Mouse (Mus musculus) bone marrow, adult 2 months (tissue): ENCODE measurements around the gene Gp1ba. TPM values are rescaled to one million over a fixed set of nuclear protein-coding genes. Genes with fewer than 3 reads are reported as not detected.

ENCODE experiments used
- H3K27ac ChIP-seq: fragments of 200-500 bp; 2 replicates; pipeline ENCODE4 v1.5.1; 2012; ENCODE audit warnings: low read depth, mild to moderate bottlenecking, control low read depth, inconsistent platforms, low read length; ENCODE audit not compliant: control insufficient read depth, poor library complexity, insufficient read depth
- H3K4me1 ChIP-seq: fragments of 200-500 bp; 2 replicates; pipeline ENCODE4 v1.6.1; 2011; ENCODE audit warnings: low read length; ENCODE audit not compliant: control insufficient read depth, insufficient read depth
- H3K4me3 ChIP-seq: fragments of 200-500 bp; replicated peaks from 2 replicates; pipeline ENCODE3; 2011; ENCODE audit warnings: mild to moderate bottlenecking, low read depth, low read length, control low read depth; ENCODE audit not compliant: control insufficient read depth
- CTCF ChIP-seq: fragments of 200-500 bp; IDR thresholded peaks from 2 replicates; pipeline ENCODE4 v1.5.1; 2011; ENCODE audit warnings: low read length, control low read depth; ENCODE audit not compliant: control insufficient read depth, insufficient read depth
- POLR2A ChIP-seq: fragments of 200-500 bp; IDR thresholded peaks from 2 replicates; pipeline ENCODE4 v1.6.1; 2011; ENCODE audit warnings: low read depth, mild to moderate bottlenecking, control low read depth, low read length, borderline replicate concordance; ENCODE audit not compliant: control insufficient read depth
- WGBS: fragments of 180-500 bp; shearing (Covaris S2); methylation state at CpG from one replicate; pipeline ENCODE4 v1.1.7; 2018; 5-methylcytosine and 5-hydroxymethylcytosine counted together
- polyA plus RNA-seq: library from polyadenylated mRNA; stranded (reverse); fragments of >200 nt; gene quantifications from 2 replicates; pipeline ENCODE4 v1.2.4, GENCODE M21; 2011; ENCODE audit warnings: low replicate concordance; ENCODE audit not compliant: missing spikeins, insufficient read depth, insufficient read length

Gene Gp1ba
- polyA plus RNA-seq, 1 experiment, result 28.3 TPM

DNA sequence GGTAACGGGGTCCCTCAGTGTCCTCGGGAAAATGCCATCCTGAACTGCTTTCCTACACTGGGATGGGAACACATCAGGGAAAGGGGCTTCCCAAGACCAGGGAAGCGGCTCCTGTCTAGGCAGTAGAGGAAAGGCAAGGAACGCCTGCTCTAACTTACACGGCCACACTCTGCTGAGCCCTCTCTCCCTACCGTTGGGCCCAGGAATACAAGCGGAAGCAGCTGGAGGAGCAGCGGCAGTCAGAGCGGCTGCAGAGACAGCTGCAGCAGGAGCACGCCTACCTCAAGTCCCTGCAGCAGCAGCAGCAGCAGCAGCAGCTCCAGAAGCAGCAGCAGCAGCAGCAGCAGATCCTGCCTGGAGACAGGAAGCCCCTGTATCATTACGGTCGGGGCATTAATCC is 32.2 kb upstream of the Gp1ba start:
- 81% methylated on average over 12 of the region's 12 CpGs for WGBS
- no peak overlapping the region; the same call in 1 of the 2 replicates for H3K27ac ChIP-seq

DNA sequence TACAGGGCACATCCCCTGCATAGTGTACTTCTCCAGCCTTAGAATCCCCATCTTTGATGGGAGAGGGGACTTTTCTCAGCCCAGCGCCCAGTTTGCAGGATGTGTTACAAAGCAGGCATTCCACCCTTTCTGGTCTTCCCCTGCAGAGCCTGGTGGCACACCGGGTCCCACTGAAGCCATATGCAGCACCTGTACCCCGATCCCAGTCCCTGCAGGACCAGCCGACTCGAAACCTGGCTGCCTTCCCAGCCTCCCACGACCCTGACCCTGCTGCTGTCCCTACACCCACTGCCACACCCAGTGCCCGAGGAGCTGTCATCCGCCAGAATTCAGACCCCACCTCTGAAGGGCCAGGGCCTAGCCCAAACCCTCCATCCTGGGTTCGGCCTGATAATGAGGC is 31.3 kb upstream of the Gp1ba start:
- WGBS, result 84% methylated on average over 9 of the region's 9 CpGs
- H3K4me3 ChIP-seq, result no peak overlapping the region

More for the DNA sequence above, 32.2 kb upstream of the Gp1ba start:
- TF ChIP-seq CTCF (no peak), POLR2A (no peak)
- Histone ChIP-seq H3K4me3 (no peak overlapping the region), H3K4me1 (no peaks in the 10 kb centered on the region)

DNA sequence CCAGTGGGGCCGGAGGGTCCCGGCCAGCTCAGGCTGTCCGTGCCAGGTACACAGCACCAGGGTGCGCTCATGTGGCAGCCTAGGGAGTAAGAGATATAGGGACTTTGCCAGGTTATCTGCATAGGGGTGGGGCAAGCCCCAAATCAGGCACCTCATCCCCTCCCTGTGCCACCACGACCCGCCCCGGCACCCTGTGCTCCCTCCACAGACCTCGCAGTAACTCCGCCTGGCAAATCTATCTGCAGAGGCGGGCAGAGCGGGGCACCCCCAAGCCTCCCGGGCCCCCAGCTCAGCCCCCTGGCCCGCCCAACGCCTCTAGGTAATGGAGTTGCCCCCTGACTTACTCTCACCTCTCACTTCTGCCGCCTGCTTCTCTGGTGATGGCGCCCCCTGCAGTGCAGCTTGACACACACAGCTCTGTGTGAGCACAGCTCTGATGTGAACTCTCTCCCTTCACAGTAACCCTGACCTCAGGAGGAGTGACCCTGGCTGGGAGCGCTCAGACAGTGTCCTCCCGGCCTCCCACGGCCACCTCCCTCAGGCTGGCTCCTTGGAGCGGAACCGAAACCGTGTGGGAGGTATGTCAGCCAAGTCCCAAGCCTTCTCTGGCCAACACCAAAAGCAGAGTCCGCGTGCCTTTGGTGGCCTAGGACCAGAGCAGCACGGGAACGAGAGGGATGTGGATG is 30.4 kb upstream of the Gp1ba start:
- H3K27ac ChIP-seq, result no peak overlapping the region
- H3K4me1 ChIP-seq, result no peaks in the 10 kb centered on the region
- WGBS, result 81% methylated on average over 26 of the region's 26 CpGs
- TF ChIP-seq CTCF (peak; percentile 55), POLR2A (0 out of 2 replicates have a peak, but pooled peaks have one; percentile 11)
- H3K4me3 ChIP-seq, result no peak overlapping the region

More for the DNA sequence above, 31.3 kb upstream of the Gp1ba start:
- no peaks in the 10 kb centered on the region for H3K4me1 ChIP-seq
- no peak for TF ChIP-seq CTCF
- H3K27ac ChIP-seq, result no peak overlapping the region

DNA sequence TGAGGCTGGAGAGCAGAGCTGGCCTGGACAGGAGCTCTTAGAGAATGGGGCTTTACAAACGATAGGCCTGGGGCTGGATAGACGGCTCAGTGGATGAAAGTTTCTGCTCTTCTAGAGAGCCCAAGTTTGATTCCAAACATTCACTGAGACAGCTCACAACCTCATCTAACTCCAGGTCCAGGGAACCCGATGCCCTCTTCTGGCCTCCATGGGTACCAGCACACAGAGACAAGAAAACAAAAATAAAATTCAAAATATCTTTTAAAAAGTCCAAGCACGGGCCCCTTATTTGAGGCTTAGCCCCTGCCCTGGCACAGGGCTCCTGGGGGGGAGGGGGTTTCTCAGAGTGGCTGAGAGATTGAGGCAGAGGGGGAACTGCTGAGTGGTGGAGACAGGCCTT is 28.2 kb upstream of the Gp1ba start:
- WGBS, result 95% methylated on average over 4 of the region's 4 CpGs
- no peaks in the 10 kb centered on the region; the same call in 1 of the 2 replicates for H3K4me1 ChIP-seq

DNA sequence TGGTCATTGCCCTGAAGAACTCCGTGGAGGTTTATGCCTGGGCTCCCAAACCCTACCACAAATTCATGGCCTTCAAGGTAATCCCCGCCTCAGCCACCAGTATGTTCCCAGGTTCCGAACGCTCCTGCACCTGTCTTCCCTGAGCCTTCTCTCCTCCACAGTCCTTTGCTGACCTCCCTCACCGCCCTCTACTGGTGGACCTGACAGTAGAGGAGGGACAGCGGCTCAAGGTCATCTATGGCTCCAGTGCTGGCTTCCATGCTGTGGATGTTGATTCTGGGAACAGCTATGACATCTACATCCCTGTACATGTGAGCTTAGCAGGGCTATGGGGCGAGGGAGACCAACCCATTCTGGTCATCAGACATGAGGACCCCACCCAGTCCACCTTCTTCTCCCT is 26.4 kb upstream of the Gp1ba start:
- no peak overlapping the region for H3K27ac ChIP-seq
- no peaks in the 10 kb centered on the region; the same call in 1 of the 2 replicates for H3K4me1 ChIP-seq
- no peak overlapping the region for H3K4me3 ChIP-seq
- 90% methylated on average over 7 of the region's 7 CpGs for WGBS
- TF ChIP-seq CTCF (no peak), POLR2A (no peak)

More for the DNA sequence above, 28.2 kb upstream of the Gp1ba start:
- TF ChIP-seq CTCF, result 0 out of 2 replicates have a peak, but pooled peaks have one; percentile 4
- TF ChIP-seq POLR2A, result no peak
- Histone ChIP-seq H3K27ac (no peak overlapping the region), H3K4me3 (no peak overlapping the region)

DNA sequence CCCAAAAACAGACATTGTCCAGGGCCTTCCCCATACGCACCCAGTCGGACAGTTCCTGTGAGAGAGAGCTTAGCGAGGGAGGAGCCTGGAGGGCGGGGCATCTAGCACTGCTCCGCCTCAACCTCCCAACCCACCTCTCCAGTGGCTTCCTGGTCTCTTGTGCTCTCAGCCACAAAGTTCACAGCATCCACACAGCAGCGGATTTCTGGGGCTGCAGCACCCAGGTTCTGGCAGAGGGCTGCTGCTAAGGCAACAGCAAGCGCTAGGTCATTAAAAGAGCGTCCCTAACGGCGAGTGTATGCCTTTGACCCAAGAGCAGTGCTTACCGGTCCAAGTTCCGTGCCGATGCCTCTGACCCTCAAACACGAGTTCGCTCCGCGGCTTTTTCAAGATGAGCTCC is 23.8 kb upstream of the Gp1ba start:
- 0 out of 2 replicates have a peak overlapping the region, but pooled peaks have one; percentile 14 for H3K27ac ChIP-seq
- peak overlapping the region; percentile 71 for H3K4me3 ChIP-seq
- under 1% methylated on average over 17 of the region's 17 CpGs for WGBS
- TF ChIP-seq POLR2A (peak; percentile 43; the same call in 1 of the 2 replicates), CTCF (no peak)
- H3K4me1 ChIP-seq, result no peaks in the 10 kb centered on the region; the same call in 1 of the 2 replicates

DNA sequence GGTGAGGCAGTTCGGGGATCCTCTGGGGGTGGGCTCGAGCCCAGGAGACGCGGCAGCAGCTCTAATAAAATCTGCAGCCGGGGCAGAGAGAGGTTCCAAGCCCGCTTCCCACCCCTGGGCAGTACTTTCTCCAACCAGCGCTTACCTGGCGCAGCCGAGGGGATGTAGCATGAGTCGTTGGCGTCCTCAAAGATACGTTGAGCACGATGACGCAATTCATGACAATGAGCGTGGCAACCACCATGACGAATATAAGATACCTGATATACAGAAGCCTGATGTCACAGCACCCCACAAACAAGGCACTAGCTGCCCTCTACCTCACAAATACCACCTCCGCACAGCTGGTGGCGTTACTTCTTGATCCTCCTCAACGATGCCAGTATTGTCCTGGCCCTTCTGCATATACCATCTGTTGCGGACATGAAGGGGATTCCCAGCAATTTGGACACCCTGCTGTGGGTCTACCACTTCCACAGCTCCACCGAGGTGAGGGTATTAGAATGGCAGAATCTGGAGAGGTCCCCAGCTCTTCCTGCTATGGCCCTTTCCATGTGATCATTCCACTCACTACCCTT is 23.3 kb upstream of the Gp1ba start, which contains the start of gene 4930544D05Rik:
Gene 4930544D05Rik (plus strand): TSS at position 333 of the 578 bp plus-strand sequence.
- peak within 1 kb of the TSS; percentile 71 for H3K4me3 ChIP-seq
- no peaks in the 10 kb centered on the region; the same call in 1 of the 2 replicates for H3K4me1 ChIP-seq
- WGBS, result 13% methylated on average over 21 of the region's 21 CpGs
- H3K27ac ChIP-seq, result 0 out of 2 replicates have a peak within 1 kb of the TSS, but pooled peaks have one; percentile 14
- TF ChIP-seq CTCF (no peak), POLR2A (no peak)

DNA sequence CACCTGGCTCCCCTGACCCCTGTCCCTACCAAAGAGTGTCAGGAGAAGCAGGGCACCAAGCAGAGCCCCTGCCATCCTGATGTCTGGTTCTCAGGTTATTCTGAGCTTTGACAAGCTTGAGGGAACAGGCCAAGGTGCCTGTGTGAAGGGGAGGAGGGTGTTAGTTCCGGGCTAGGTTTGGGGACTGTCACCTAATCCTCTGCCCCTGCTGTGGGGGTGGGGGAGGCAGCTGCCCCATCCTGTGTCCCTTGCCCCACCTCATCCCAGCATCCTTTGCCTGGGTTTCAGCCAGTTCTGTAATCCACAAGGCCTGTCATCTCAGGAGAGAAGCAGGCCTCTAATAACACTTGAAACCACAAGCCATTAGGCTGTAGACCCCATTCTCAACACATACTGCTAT is 19.8 kb upstream of the Gp1ba start, which contains the start of gene Chrne:
Gene Chrne (minus strand): TSS at position 116 of the 400 bp plus-strand sequence.
- WGBS, result 63% methylated on average over 1 of the region's 1 CpGs
- H3K4me3 ChIP-seq, result no peak within 1 kb of the TSS
- no peak within 1 kb of the TSS for H3K27ac ChIP-seq
- H3K4me1 ChIP-seq, result no peaks in the 10 kb centered on the region; the same call in 1 of the 2 replicates
- TF ChIP-seq CTCF (no peak), POLR2A (no peak)
